Mouse (Mus musculus) gastrocnemius, postnatal 36 days (tissue): ENCODE results near the gene Pold3. TPM values are rescaled to one million over a fixed set of nuclear protein-coding genes. Genes with fewer than 3 reads are reported as not detected.

Source experiments
- DNase-seq, 2 experiments: peaks; one replicate each; pipeline ENCODE4 v3.0.0; 2022
- intact Hi-C: fragments of 180-260 bp; cut with DNase I; formaldehyde crosslinking; loops from one replicate; pipeline ENCODE4 v1.15.1; 2025
- total RNA-seq, 2 experiments: library from RNA; stranded (reverse); gene quantifications; 2 replicates each; pipeline ENCODE4 v1.2.3; 2021

The Pold3 gene
- total RNA-seq, 2 experiments from 2014 or later: 4.8 to 6.4 TPM

GRCm38 (mm10) chr7:100034815-100035463 is 86.4 kb downstream of the Pold3 start:
- intact Hi-C loops: no loop called here
- DNase-seq: peak in 1 of 2 experiments; percentile 37

- DNase-seq: no peak
- intact Hi-C loops: no loop called here
Observed at GRCm38 (mm10) chr7:100033672-100034071, 87.7 kb downstream of the Pold3 start.

Other genes with a start within 250 kb of the Pold3 start
- gene Rnf169, start 141.1 kb downstream of the Pold3 start, total RNA-seq: 1 to 10 TPM; 4.2 to 6.3 TPM
- 1 to 10 TPM; 2.3 to 2.4 TPM for gene Chrdl2, start 115.4 kb downstream of the Pold3 start, total RNA-seq
- gene Lipt2, start 37.7 kb upstream of the Pold3 start, total RNA-seq: 1 to 10 TPM; 3.6 to 4.2 TPM
- 1 to 10 TPM in 1 of 2 experiments, under 1 TPM in 1; 0.61 to 1.5 TPM for gene Kcne3, start 54.9 kb upstream of the Pold3 start, total RNA-seq
- 10 to 100 TPM; 18.3 to 18.7 TPM for gene Pgm2l1, start 105.8 kb upstream of the Pold3 start, total RNA-seq
- gene P4ha3, start 164.0 kb upstream of the Pold3 start, total RNA-seq: under 1 TPM; 0.32 to 0.36 TPM